Comparison of ENCODE assay signal across 8 mouse cellular contexts in the genomic region with DNA sequence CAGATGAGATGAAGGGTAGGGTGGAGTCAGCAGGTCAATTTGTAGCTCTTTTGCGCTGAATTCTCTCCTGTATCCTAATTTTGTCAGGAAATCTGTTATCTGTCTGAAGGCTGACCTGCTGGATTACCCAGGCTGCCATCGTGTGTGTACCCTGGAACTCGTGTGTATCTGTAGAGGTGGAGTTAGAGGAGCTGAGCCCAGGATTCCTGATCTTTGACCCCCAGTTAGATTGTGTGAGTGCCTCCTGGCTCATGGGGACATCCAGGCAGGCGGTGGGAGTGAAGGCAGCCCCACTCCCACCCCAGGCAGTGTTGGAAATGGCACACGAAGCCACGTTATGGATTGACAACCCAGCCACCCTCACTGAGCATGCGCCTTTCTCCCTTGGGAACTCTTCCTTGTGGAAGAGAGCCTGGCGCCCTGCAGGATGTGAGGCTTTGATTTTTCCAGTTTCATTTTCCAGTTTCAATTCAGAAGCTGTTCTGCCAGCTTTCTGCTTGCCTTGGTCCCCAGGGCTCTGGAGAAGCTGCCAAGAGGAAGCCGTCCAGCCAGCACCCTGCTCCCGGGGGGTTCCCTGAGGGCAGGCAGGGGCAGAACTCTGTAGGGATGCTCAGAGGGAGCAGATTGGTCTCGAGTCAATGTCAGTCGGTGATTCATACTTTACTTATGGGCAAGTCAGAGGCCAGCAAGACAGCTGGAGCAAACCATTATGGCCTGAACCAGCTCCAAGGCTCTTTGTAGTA. TPM values are rescaled to one million over a fixed set of nuclear protein-coding genes. Genes with fewer than 3 reads are reported as not detected.
DNase-seq lines count a peak whose midpoint lies in the region; ATAC-seq and TF ChIP-seq lines count a peak whose summit lies in the region.

No protein-coding gene starts in this region.

- no peak for DNase-seq in left cerebral cortex, adult 2 months (ENCODE audit: extremely low spot score in 1 of 2, low spot score in 2 of 2)
- DNase-seq in left cerebral cortex, adult 8-10 months (ENCODE audit: low spot score in 2 of 2) = no peak
- DNase-seq in adrenal gland, adult (ENCODE audit: inconsistent age in 2 of 2, low spot score in 1 of 2) = peak; percentile 80 to 88
- DNase-seq in heart, adult 9 months (ENCODE audit: low spot score in 2 of 2) = peak; percentile 87 to 88
- DNase-seq in kidney, postnatal 36 days = peak; percentile 79 to 80
- DNase-seq in left cerebral cortex, postnatal 36 days (ENCODE audit: low spot score in 2 of 2) = no peak

- peak overlapping the region; percentile 25; the same call in 1 of the 2 replicates for H3K27ac ChIP-seq in left cerebral cortex, adult 2 months
- peak overlapping the region; percentile 98 for H3K27ac ChIP-seq in small intestine, adult 2 months (ENCODE audit: insufficient read depth, low read depth, low read length)

- ATAC-seq in activated CD4-positive, CD25-positive, alpha-beta regulatory T cell, adult 4 months = no peak

- H3K36me3 ChIP-seq in small intestine, adult 2 months (ENCODE audit: control insufficient read depth, insufficient read depth, low read length) = no peaks in the 10 kb centered on the region

- H3K4me1 ChIP-seq in small intestine, adult 2 months (ENCODE audit: control insufficient read depth, insufficient read depth, insufficient read length, low read length) = peaks cover 57% of the 10 kb centered on the region

- intact Hi-C loops in left cerebral cortex, adult 2 months (cut with DNase I) = no loop called here
- intact Hi-C loops in left cerebral cortex, postnatal 36 days (cut with DNase I) = no loop called here

- no peak for TF ChIP-seq CTCF in left cerebral cortex, adult 2 months (IDR thresholded peaks at IDR 0.05)
- TF ChIP-seq CTCF in small intestine, adult 2 months (IDR thresholded peaks at IDR 0.05; ENCODE audit: extremely low read depth, insufficient read length, insufficient replicate concordance, low read depth, low read length) = no peak; the same call in 1 of the 2 replicates

- H3K27me3 ChIP-seq in small intestine, adult 2 months (ENCODE audit: control insufficient read depth, insufficient read depth, low read length) = no peaks in the 10 kb centered on the region

- no peak overlapping the region for H3K4me3 ChIP-seq in left cerebral cortex, adult 2 months
- H3K4me3 ChIP-seq in small intestine, adult 2 months (ENCODE audit: low read depth, low read length) = peak overlapping the region; percentile 23

- 13% methylated on average over 12 of the region's 12 CpGs for WGBS in small intestine, adult 2 months

- no peak for TF ChIP-seq POLR2A in small intestine, adult 2 months (IDR thresholded peaks at IDR 0.05; ENCODE audit: low read depth, low read length)

RNA-seq across cellular contexts. Expression of a gene that starts 23.6 kb away (rescaled TPM):
- 1 to 10 TPM in 1 of 2 experiments, under 1 TPM in 1; 0.52 to 1.1 TPM for total RNA-seq in left cerebral cortex, adult 2 months (2021)
- 1 to 10 TPM in 1 of 4 experiments, under 1 TPM in 2, not detected in 1; 0.42 to 2.4 (median 0.64) TPM for total RNA-seq in left cerebral cortex, adult 8-10 months (2022)
- polyA plus RNA-seq in small intestine, adult 2 months (2012; rRNA removed) = 0.25 and 1.6 TPM in 2 replicates
- polyA plus RNA-seq in activated CD4-positive, CD25-positive, alpha-beta regulatory T cell, adult 4 months (2017; shearing (Covaris generic)) = 1 to 10 TPM; 4.9 to 6.2 TPM
- 1 to 10 TPM in 1 of 2 experiments, under 1 TPM in 1; 0.96 to 1.2 TPM for total RNA-seq in left cerebral cortex, postnatal 36 days (2021)

RNA-seq across cellular contexts. Expression of a gene that starts 26.8 kb away (rescaled TPM):
- 1 to 10 TPM; 6.6 to 8.2 TPM for total RNA-seq in left cerebral cortex, adult 2 months (2021)
- 10 to 100 TPM in 2 of 4 experiments, 1 to 10 TPM in 2; 6.8 to 10.8 (median 9.4) TPM for total RNA-seq in left cerebral cortex, adult 8-10 months (2022)
- polyA plus RNA-seq in small intestine, adult 2 months (2012; rRNA removed) = 93.3 and 233 TPM in 2 replicates
- 100 to 1,000 TPM; 236 to 307 TPM for polyA plus RNA-seq in activated CD4-positive, CD25-positive, alpha-beta regulatory T cell, adult 4 months (2017; shearing (Covaris generic))
- 1 to 10 TPM; 6.5 to 6.6 TPM for total RNA-seq in left cerebral cortex, postnatal 36 days (2021)

Comparison
In these comparisons a context has a peak if more than half of its experiments do, and no peak if none do; other contexts are left out.
1. DNase-seq: peak in adrenal gland, adult (2 of 2), heart, adult 9 months (2 of 2) and kidney, postnatal 36 days (2 of 2); none in left cerebral cortex, adult 2 months (0 of 2), left cerebral cortex, adult 8-10 months (0 of 2) and left cerebral cortex, postnatal 36 days (0 of 2).